ENCODE assay signal across 8 mouse cellular contexts in genomic region chr6:113326533-113327315, GRCm38 (mm10). TPM values are rescaled to one million over a fixed set of nuclear protein-coding genes. Genes with fewer than 3 reads are reported as not detected.
DNase-seq lines count a peak whose midpoint lies in the region; ATAC-seq lines count a peak whose summit lies in the region.

Ogg1 (plus strand) TSS chr6:113326972.

- intact Hi-C loops in gastrocnemius, postnatal 14 days (cut with DNase I; ENCODE audit: low total_unique reads) = no loop called here
- intact Hi-C loops in left cerebral cortex, postnatal 10 days (cut with DNase I) = no loop called here

- ATAC-seq in inflammation-experienced regulatory T-cells, adult 6 months = peak; percentile 94
- ATAC-seq in megakaryocyte-erythroid progenitor cell, adult 5-6 weeks (replicated peaks; ENCODE audit: low FRiP score, low TSS enrichment, poor library complexity, severe bottlenecking) = peak; percentile 96

- DNase-seq in adrenal gland, adult (ENCODE audit: inconsistent age in 2 of 2, low spot score in 1 of 2) = peak; percentile 99
- DNase-seq in embryo, embryonic 10.5 days (ENCODE audit: low spot score) = peak; percentile 99
- peak; percentile 98 for DNase-seq in gastrocnemius, postnatal 14 days
- peak; percentile 99 for DNase-seq in left cerebral cortex, postnatal 10 days (ENCODE audit: extremely low spot score in 1 of 2, low spot score in 2 of 2)
- DNase-seq in right cerebral cortex, postnatal 25 days = peak; percentile 98
- peak; percentile 98 for DNase-seq in urinary bladder, postnatal 4 days (ENCODE audit: low spot score in 2 of 2)

RNA-seq across cellular contexts. Expression of gene Ogg1, which starts in this region (rescaled TPM):
- 1 to 10 TPM; 5.1 to 6.8 TPM for total RNA-seq in gastrocnemius, postnatal 14 days (2021)
- 10 to 100 TPM; 12.7 to 23.8 (median 20.9) TPM for polyA plus RNA-seq in inflammation-experienced regulatory T-cells, adult 6 months (2017; shearing (Covaris generic))
- 1 to 10 TPM; 5.5 to 6.4 TPM for total RNA-seq in left cerebral cortex, postnatal 10 days (2021)
- 9.9 and 23.7 TPM in 2 replicates for total RNA-seq in megakaryocyte-erythroid progenitor cell, adult 5-6 weeks (2014; fragmentation: Nextera tagmentation)
- total RNA-seq in megakaryocyte-erythroid progenitor cell, adult 5-6 weeks (2017) = 3.8 and 9.4 TPM in 2 replicates

Comparison
In these comparisons a context has a peak if more than half of its experiments do, and no peak if none do; other contexts are left out.
1. Peak in every context shown above with its lines: DNase-seq and ATAC-seq.